Mouse (Mus musculus) heart, adult 2 months (tissue): ENCODE measurements around the gene Gm266.

ENCODE experiments used
- CTCF ChIP-seq: fragments of 200-600 bp; IDR thresholded peaks from 2 replicates; pipeline ENCODE4 v1.8.1; 2022; ENCODE audit warnings: antibody characterized with exemption, mild to moderate bottlenecking, moderate library complexity
- EP300 ChIP-seq: fragments of 200-500 bp; IDR thresholded peaks from 2 replicates; pipeline ENCODE4 v1.6.1; 2011; ENCODE audit warnings: low read depth, low read length, control low read depth; ENCODE audit not compliant: insufficient read depth
- POLR2A ChIP-seq: fragments of 200-500 bp; IDR thresholded peaks from 2 replicates; pipeline ENCODE4 v1.6.1; 2011; ENCODE audit warnings: mild to moderate bottlenecking, low read depth, low read length, control low read depth; ENCODE audit not compliant: insufficient read depth

- TF ChIP-seq POLR2A, result no peak
- no peak for TF ChIP-seq CTCF
- TF ChIP-seq EP300, result no peak
These were observed 48.3 kb downstream of the Gm266 start for GRCm38 (mm10) chr12:111437222-111437900.
